17 mouse cellular contexts compared by ENCODE assay signal in genomic region chr11:33890382-33890781, GRCm38 (mm10).
"Had no signal": no experiment of that assay in that cellular context is flagged by ENCODE, and none has a peak within 500 bp of the region (broad histone marks: within the 10 kb centered on the region; RNA-seq: fewer than 3 reads in every experiment).

No protein-coding gene starts in this region.

- H3K4me1 ChIP-seq: neural tube, embryonic 13.5 days; neural tube, embryonic 15.5 days had no signal

- H3K27me3 ChIP-seq: neural tube, embryonic 13.5 days; neural tube, embryonic 15.5 days had no signal

- H3K36me3 ChIP-seq: midbrain, embryonic 10.5 days; neural tube, embryonic 13.5 days; neural tube, embryonic 15.5 days had no signal

- DNase-seq: lung, adult 18-20 months; lung, embryonic 14.5 days; lung, postnatal 10 days; lung, postnatal 4 days; retina, postnatal 1 day; right cerebral cortex, adult 18-20 months; right cerebral cortex, postnatal 25 days; right cerebral cortex, postnatal 4 days; spleen, adult 18-20 months; thymus, adult 18-20 months; thymus, postnatal 14 days; thymus, postnatal 36 days had no signal

- ATAC-seq: midbrain, embryonic 16.5 days had no signal

- H3K4me3 ChIP-seq: midbrain, embryonic 10.5 days; myocyte; neural tube, embryonic 13.5 days; neural tube, embryonic 15.5 days had no signal

- H3K9ac ChIP-seq: lung, embryonic 14.5 days; neural tube, embryonic 13.5 days; neural tube, embryonic 15.5 days had no signal

- H3K9me3 ChIP-seq: midbrain, embryonic 10.5 days; neural tube, embryonic 13.5 days; neural tube, embryonic 15.5 days had no signal

- H3K27ac ChIP-seq: midbrain, embryonic 10.5 days; neural tube, embryonic 13.5 days; neural tube, embryonic 15.5 days had no signal

- H3K4me2 ChIP-seq: lung, embryonic 14.5 days; neural tube, embryonic 13.5 days; neural tube, embryonic 15.5 days had no signal
